Mouse (Mus musculus): ENCODE results near the gene Hrct1. TPM values are rescaled to one million over a fixed set of nuclear protein-coding genes. Genes with fewer than 3 reads are reported as not detected.

Hrct1 gene
- 0.26 and 0.36 TPM in 2 replicates for total RNA-seq (2012; rRNA removed)

- Histone ChIP-seq H3K9me3 (ENCODE audit: control insufficient read depth, insufficient read depth, low read depth, low read length) (no peaks in the 10 kb centered on the region), H3K27ac (ENCODE audit: insufficient read depth, low read depth, low read length, poor library complexity, severe bottlenecking) (no peak within 1 kb of the TSS), H3K9ac (ENCODE audit: insufficient read depth, low read depth, low read length, poor library complexity, severe bottlenecking) (no peak within 1 kb of the TSS), H3K36me3 (ENCODE audit: control insufficient read depth, insufficient read depth, low read length, poor library complexity, severe bottlenecking) (no peaks in the 10 kb centered on the region), H3K4me1 (ENCODE audit: control insufficient read depth in 2 of 2, insufficient read depth in 2 of 2, low read length in 2 of 2, poor library complexity in 1 of 2) (peaks cover 5 to 13% of the 10 kb centered on the region in 2 experiments; a peak in 3 of 4 replicates), H3K4me3 (ENCODE audit: insufficient read depth in 1 of 2, low read depth in 1 of 2, low read length in 2 of 2, poor library complexity in 1 of 2, severe bottlenecking in 1 of 2) (no peak within 1 kb of the TSS)
- DNase-seq (ENCODE audit: low read depth, low spot score): no peak
- in situ Hi-C loops (cut with MboI; ENCODE audit: low sequenced_read_pairs in 2 of 2, unreplicated experiment in 2 of 2): loop anchor here (25.0 kb wide), 1 partner anchor 135 kb away; the partner anchor contains the start of gene Olfr155 (in 2 of the 2)
- TF ChIP-seq CHD2 (IDR thresholded peaks at IDR 0.05; ENCODE audit: low read depth, low read length) (no peak), HCFC1 (IDR thresholded peaks at IDR 0.05; ENCODE audit: borderline replicate concordance, insufficient read depth, low read length) (no peak), ZNF384 (IDR thresholded peaks at IDR 0.05; ENCODE audit: low read depth, low read length) (no peak), MAFK (IDR thresholded peaks at IDR 0.05; ENCODE audit: insufficient read depth, low read depth, low read length) (no peak), ZC3H11A (IDR thresholded peaks at IDR 0.05; ENCODE audit: borderline replicate concordance, low read depth, low read length) (no peak)
These were observed at the start of gene Hrct1 for GRCm38 (mm10) chr4:43726995-43727394. Gene Hrct1 (plus strand): TSS chr4:43727188.

- in situ Hi-C loops (cut with MboI; ENCODE audit: low sequenced_read_pairs in 2 of 2, unreplicated experiment in 2 of 2): no loop called here
- Histone ChIP-seq H3K9ac (ENCODE audit: insufficient read depth, low read depth, low read length, poor library complexity, severe bottlenecking) (no peak overlapping the region), H3K4me3 (ENCODE audit: insufficient read depth in 1 of 2, low read depth in 1 of 2, low read length in 2 of 2, poor library complexity in 1 of 2, severe bottlenecking in 1 of 2) (no peak overlapping the region), H3K36me3 (ENCODE audit: control insufficient read depth, insufficient read depth, low read length, poor library complexity, severe bottlenecking) (no peaks in the 10 kb centered on the region; the same call in 1 of the 2 replicates), H3K9me3 (ENCODE audit: control insufficient read depth, insufficient read depth, low read depth, low read length) (no peaks in the 10 kb centered on the region), H3K27ac (ENCODE audit: insufficient read depth, low read depth, low read length, poor library complexity, severe bottlenecking) (no peak overlapping the region), H3K4me1 (ENCODE audit: control insufficient read depth in 2 of 2, insufficient read depth in 2 of 2, low read length in 2 of 2, poor library complexity in 1 of 2) (peaks cover 2% of the 10 kb centered on the region in 2 experiments; a peak in 1 of 4 replicates)
- no peak for DNase-seq (ENCODE audit: low read depth, low spot score)
- TF ChIP-seq HCFC1 (IDR thresholded peaks at IDR 0.05; ENCODE audit: borderline replicate concordance, insufficient read depth, low read length): no peak
- TF ChIP-seq ZC3H11A (IDR thresholded peaks at IDR 0.05; ENCODE audit: borderline replicate concordance, low read depth, low read length): no peak
- no peak for TF ChIP-seq ZNF384 (IDR thresholded peaks at IDR 0.05; ENCODE audit: low read depth, low read length)
- TF ChIP-seq CHD2 (IDR thresholded peaks at IDR 0.05; ENCODE audit: low read depth, low read length): no peak
- TF ChIP-seq MAFK (IDR thresholded peaks at IDR 0.05; ENCODE audit: insufficient read depth, low read depth, low read length): no peak
These were observed 48.4 kb upstream of the Hrct1 start for GRCm38 (mm10) chr4:43678541-43678940.

GRCm38 (mm10) chr4:43679416-43680043, 47.5 kb upstream of the Hrct1 start:
- Histone ChIP-seq H3K4me1 (ENCODE audit: control insufficient read depth in 2 of 2, insufficient read depth in 2 of 2, low read length in 2 of 2, poor library complexity in 1 of 2) (peaks cover 2% of the 10 kb centered on the region in 2 experiments; a peak in 1 of 4 replicates), H3K9ac (ENCODE audit: insufficient read depth, low read depth, low read length, poor library complexity, severe bottlenecking) (no peak overlapping the region), H3K9me3 (ENCODE audit: control insufficient read depth, insufficient read depth, low read depth, low read length) (no peaks in the 10 kb centered on the region), H3K27ac (ENCODE audit: insufficient read depth, low read depth, low read length, poor library complexity, severe bottlenecking) (no peak overlapping the region), H3K36me3 (ENCODE audit: control insufficient read depth, insufficient read depth, low read length, poor library complexity, severe bottlenecking) (no peaks in the 10 kb centered on the region; the same call in 1 of the 2 replicates), H3K4me3 (ENCODE audit: insufficient read depth in 1 of 2, low read depth in 1 of 2, low read length in 2 of 2, poor library complexity in 1 of 2, severe bottlenecking in 1 of 2) (no peak overlapping the region)
- in situ Hi-C loops (cut with MboI; ENCODE audit: low sequenced_read_pairs in 2 of 2, unreplicated experiment in 2 of 2): no loop called here
- TF ChIP-seq HCFC1 (IDR thresholded peaks at IDR 0.05; ENCODE audit: borderline replicate concordance, insufficient read depth, low read length) (no peak), ZC3H11A (IDR thresholded peaks at IDR 0.05; ENCODE audit: borderline replicate concordance, low read depth, low read length) (no peak), CHD2 (IDR thresholded peaks at IDR 0.05; ENCODE audit: low read depth, low read length) (no peak), ZNF384 (IDR thresholded peaks at IDR 0.05; ENCODE audit: low read depth, low read length) (no peak), MAFK (IDR thresholded peaks at IDR 0.05; ENCODE audit: insufficient read depth, low read depth, low read length) (no peak)
- no peak for DNase-seq (ENCODE audit: low read depth, low spot score)

GRCm38 (mm10) chr4:43690021-43690420, 37.0 kb upstream of the Hrct1 start:
- H3K27ac ChIP-seq (ENCODE audit: insufficient read depth, low read depth, low read length, poor library complexity, severe bottlenecking): no peak overlapping the region
- DNase-seq (ENCODE audit: low read depth, low spot score): no peak
- no peaks in the 10 kb centered on the region for H3K9me3 ChIP-seq (ENCODE audit: control insufficient read depth, insufficient read depth, low read depth, low read length)
- TF ChIP-seq MAFK (IDR thresholded peaks at IDR 0.05; ENCODE audit: insufficient read depth, low read depth, low read length) (no peak), ZC3H11A (IDR thresholded peaks at IDR 0.05; ENCODE audit: borderline replicate concordance, low read depth, low read length) (no peak), HCFC1 (IDR thresholded peaks at IDR 0.05; ENCODE audit: borderline replicate concordance, insufficient read depth, low read length) (no peak), ZNF384 (IDR thresholded peaks at IDR 0.05; ENCODE audit: low read depth, low read length) (no peak), CHD2 (IDR thresholded peaks at IDR 0.05; ENCODE audit: low read depth, low read length) (no peak)
- in situ Hi-C loops (cut with MboI; ENCODE audit: low sequenced_read_pairs in 2 of 2, unreplicated experiment in 2 of 2): no loop called here
- H3K36me3 ChIP-seq (ENCODE audit: control insufficient read depth, insufficient read depth, low read length, poor library complexity, severe bottlenecking): no peaks in the 10 kb centered on the region
- H3K9ac ChIP-seq (ENCODE audit: insufficient read depth, low read depth, low read length, poor library complexity, severe bottlenecking): no peak overlapping the region
- H3K4me1 ChIP-seq (ENCODE audit: control insufficient read depth in 2 of 2, insufficient read depth in 2 of 2, low read length in 2 of 2, poor library complexity in 1 of 2): no peaks in the 10 kb centered on the region; a peak in 1 of 4 replicates
- no peak overlapping the region for H3K4me3 ChIP-seq (ENCODE audit: insufficient read depth in 1 of 2, low read depth in 1 of 2, low read length in 2 of 2, poor library complexity in 1 of 2, severe bottlenecking in 1 of 2)

All from ES-E14 (cell line).